Mouse (Mus musculus): ENCODE measurements around the gene Cyp2u1.

The Cyp2u1 gene

GRCm38 (mm10) chr3:131271559-131272373 lies 31.3 kb downstream of the Cyp2u1 start, which contains the start of gene Hadh:
TSS of gene Hadh (minus strand) at chr3:131272101.
- POLR2A ChIA-PET: interaction anchor here (0.5 to 2.2 kb wide), 39 partner anchors 9 to 1935 kb away, joined by 3 to 18 read pairs (median 4); partner anchors contain the start of genes Papss1 (in 2 of the 4) and Cyp2u1 (in 1 of the 4)
- CTCF ChIA-PET: interaction anchor here (0.6 to 3.2 kb wide), 14 partner anchors 10 to 453 kb away, joined by 3 to 18 read pairs (median 4); partner anchors contain the start of gene Papss1 (in 1 of the 4)

GRCm38 (mm10) chr3:131271157-131271556 lies 31.9 kb downstream of the Cyp2u1 start:
- ChIA-PET CTCF (interaction anchor here (0.7 to 3.2 kb wide), 12 partner anchors 9 to 452 kb away, joined by 3 to 18 read pairs (median 4); partner anchors contain the start of gene Papss1 (in 1 of the 4)), POLR2A (interaction anchor here (0.5 to 2.2 kb wide), 23 partner anchors 8 to 542 kb away, joined by 3 to 18 read pairs (median 4); partner anchors contain the start of gene Papss1 (in 1 of the 4))

GRCm38 (mm10) chr3:131270381-131270780 lies 32.6 kb downstream of the Cyp2u1 start:
- CTCF ChIA-PET: interaction anchor here in 3 of 4 experiments (0.6 to 3.2 kb wide), 5 partner anchors 15 to 390 kb away, joined by 3 to 18 read pairs (median 3); no protein-coding TSS in a partner anchor
- POLR2A ChIA-PET: interaction anchor here (0.7 to 1.9 kb wide), 7 partner anchors 11 to 251 kb away, joined by 3 to 7 read pairs (median 5); no protein-coding TSS in a partner anchor

GRCm38 (mm10) chr3:131266366-131267050 lies 36.5 kb downstream of the Cyp2u1 start:
- CTCF ChIA-PET: no interaction called here
- POLR2A ChIA-PET: interaction anchor here in 2 of 4 experiments (0.6 kb wide), 2 partner anchors 19 to 541 kb away, joined by 4 to 5 read pairs; no protein-coding TSS in a partner anchor

- CTCF ChIA-PET: no interaction called here
- POLR2A ChIA-PET: no interaction called here
Measured at GRCm38 (mm10) chr3:131265516-131265915, 37.5 kb downstream of the Cyp2u1 start.

GRCm38 (mm10) chr3:131263766-131264486 lies 39.1 kb downstream of the Cyp2u1 start:
- ChIA-PET POLR2A (interaction anchor here in 1 of 4 experiments (1.1 kb wide), 1 partner anchor 8 kb away, joined by 5 read pairs; the partner anchor contains the start of gene Hadh), CTCF (interaction anchor here in 2 of 4 experiments (0.6 to 0.7 kb wide), 2 partner anchors 59 to 69 kb away, joined by 3 to 5 read pairs; no protein-coding TSS in a partner anchor)

GRCm38 (mm10) chr3:131260418-131260817 lies 42.6 kb downstream of the Cyp2u1 start:
- CTCF ChIA-PET: no interaction called here

GRCm38 (mm10) chr3:131259392-131259965 lies 43.5 kb downstream of the Cyp2u1 start:
- CTCF ChIA-PET: interaction anchor here in 1 of 4 experiments (0.6 kb wide), 1 partner anchor 12 kb away, joined by 4 read pairs; the partner anchor contains the start of gene Hadh
- POLR2A ChIA-PET: interaction anchor here (1.1 to 1.7 kb wide), 6 partner anchors 8 to 13 kb away, joined by 3 to 7 read pairs (median 4); partner anchors contain the start of gene Hadh (in 1 of the 4)

More at GRCm38 (mm10) chr3:131260418-131260817, 42.6 kb downstream of the Cyp2u1 start:
- POLR2A ChIA-PET: interaction anchor here in 3 of 4 experiments (1.1 to 1.3 kb wide), 3 partner anchors 9 to 11 kb away, joined by 4 to 7 read pairs (median 4); no protein-coding TSS in a partner anchor

- CTCF ChIA-PET: no interaction called here
- POLR2A ChIA-PET: interaction anchor here in 3 of 4 experiments (0.9 to 1.7 kb wide), 5 partner anchors 11 to 13 kb away, joined by 3 to 5 read pairs (median 4); partner anchors contain the start of gene Hadh (in 1 of the 3)
Measured at GRCm38 (mm10) chr3:131258921-131259320, 44.1 kb downstream of the Cyp2u1 start.

GRCm38 (mm10) chr3:131255399-131255981 lies 47.5 kb downstream of the Cyp2u1 start:
- CTCF ChIA-PET: interaction anchor here in 1 of 4 experiments (0.6 kb wide), 1 partner anchor 263 kb away, joined by 3 read pairs; no protein-coding TSS in a partner anchor
- POLR2A ChIA-PET: no interaction called here

GRCm38 (mm10) chr3:131254991-131255390 lies 48.0 kb downstream of the Cyp2u1 start:
- ChIA-PET CTCF (interaction anchor here in 2 of 4 experiments (0.6 to 1.1 kb wide), 3 partner anchors 9 to 263 kb away, joined by 3 to 10 read pairs (median 3); no protein-coding TSS in a partner anchor), POLR2A (no interaction called here)

- ChIA-PET POLR2A (interaction anchor here in 3 of 4 experiments (0.5 to 1.6 kb wide), 5 partner anchors 8 to 26 kb away, joined by 3 to 4 read pairs (median 3); partner anchors contain the start of gene Hadh (in 2 of the 3)), CTCF (interaction anchor here in 1 of 4 experiments (0.6 kb wide), 1 partner anchor 643 kb away, joined by 3 read pairs; no protein-coding TSS in a partner anchor)
Measured at GRCm38 (mm10) chr3:131251601-131252000, 51.4 kb downstream of the Cyp2u1 start.

GRCm38 (mm10) chr3:131250978-131251377 lies 52.0 kb downstream of the Cyp2u1 start:
- ChIA-PET CTCF (interaction anchor here in 2 of 4 experiments (0.5 to 1.3 kb wide), 3 partner anchors 13 to 643 kb away, joined by 3 to 7 read pairs (median 4); partner anchors contain the start of gene Lef1 (in 1 of the 2)), POLR2A (interaction anchor here in 3 of 4 experiments (0.8 to 1.6 kb wide), 4 partner anchors 9 to 21 kb away, joined by 3 to 4 read pairs (median 4); partner anchors contain the start of gene Hadh (in 2 of the 3))

- ChIA-PET CTCF (interaction anchor here in 1 of 4 experiments (0.9 to 1.3 kb wide), 2 partner anchors 13 to 35 kb away, joined by 6 to 7 read pairs; no protein-coding TSS in a partner anchor), POLR2A (interaction anchor here (0.6 to 3.5 kb wide), 5 partner anchors 18 to 86 kb away, joined by 3 to 18 read pairs (median 4); partner anchors contain the start of gene Hadh (in 1 of the 4))
Measured at GRCm38 (mm10) chr3:131250283-131250682, 52.7 kb downstream of the Cyp2u1 start.

GRCm38 (mm10) chr3:131248444-131248843 lies 54.6 kb downstream of the Cyp2u1 start:
- ChIA-PET POLR2A (interaction anchor here in 3 of 4 experiments (0.5 to 3.5 kb wide), 20 partner anchors 11 to 539 kb away, joined by 3 to 18 read pairs (median 4); partner anchors contain the start of genes Hadh (in 2 of the 3) and Ostc (in 1 of the 3)), CTCF (interaction anchor here in 3 of 4 experiments (0.6 to 1.0 kb wide), 4 partner anchors 11 to 536 kb away, joined by 3 to 6 read pairs (median 3); no protein-coding TSS in a partner anchor)

GRCm38 (mm10) chr3:131247851-131248250 lies 55.2 kb downstream of the Cyp2u1 start:
- CTCF ChIA-PET: interaction anchor here in 1 of 4 experiments (0.6 to 1.0 kb wide), 2 partner anchors 10 to 536 kb away, joined by 3 to 6 read pairs; no protein-coding TSS in a partner anchor
- POLR2A ChIA-PET: interaction anchor here in 3 of 4 experiments (0.6 to 3.5 kb wide), 19 partner anchors 9 to 538 kb away, joined by 3 to 18 read pairs (median 4); partner anchors contain the start of genes Hadh (in 2 of the 3) and Ostc (in 1 of the 3)
